Mouse (Mus musculus) small intestine, adult 2 months (tissue): Measurements from ENCODE around the gene Adap1. TPM values are rescaled to one million over a fixed set of nuclear protein-coding genes. Genes with fewer than 3 reads are reported as not detected.

Source experiments
- H3K27ac ChIP-seq: fragments of 200-500 bp; 2 replicates; pipeline ENCODE4 v1.5.1; 2012; ENCODE audit warnings: low read depth, low read length, control low read depth, inconsistent platforms; ENCODE audit not compliant: insufficient read depth
- H3K27me3 ChIP-seq: fragments of 200-500 bp; 2 replicates; pipeline ENCODE4 v1.6.1; 2012; ENCODE audit warnings: mild to moderate bottlenecking, moderate library complexity, low read length, inconsistent platforms; ENCODE audit not compliant: control insufficient read depth, insufficient read depth
- H3K36me3 ChIP-seq: fragments of 200-500 bp; 2 replicates; pipeline ENCODE4 v1.6.1; 2012; ENCODE audit warnings: mild to moderate bottlenecking, low read length, control low read depth, inconsistent platforms; ENCODE audit not compliant: control insufficient read depth, insufficient read depth
- H3K4me1 ChIP-seq: fragments of 200-500 bp; 2 replicates; pipeline ENCODE4 v1.6.1; 2012; ENCODE audit warnings: low read length, inconsistent platforms, mixed read lengths; ENCODE audit not compliant: control insufficient read depth, insufficient read depth, insufficient read length
- H3K4me3 ChIP-seq: fragments of 200-500 bp; 2 replicates; pipeline ENCODE4 v1.5.1; 2012; ENCODE audit warnings: low read depth, mild to moderate bottlenecking, control low read depth, inconsistent platforms, low read length, moderate library complexity
- CTCF ChIP-seq: fragments of 200-500 bp; IDR thresholded peaks from 2 replicates; pipeline ENCODE4 v1.5.1; 2012; ENCODE audit warnings: low read depth, mild to moderate bottlenecking, control low read depth, inconsistent platforms, low read length, moderate library complexity, mixed read lengths; ENCODE audit not compliant: insufficient replicate concordance, insufficient read length; ENCODE audit errors: extremely low read depth
- POLR2A ChIP-seq: fragments of 200-500 bp; IDR thresholded peaks from 2 replicates; pipeline ENCODE4 v1.6.1; 2012; ENCODE audit warnings: low read depth, mild to moderate bottlenecking, control low read depth, inconsistent platforms, low read length, moderate library complexity
- WGBS: fragments of 180-500 bp; shearing (Covaris S2); methylation state at CpG from one replicate; pipeline ENCODE4 v1.1.7; 2018; 5-methylcytosine and 5-hydroxymethylcytosine counted together
- polyA plus RNA-seq: library from polyadenylated mRNA; depleted of rRNA; stranded (reverse); fragments of >200 nt; gene quantifications from 2 replicates; pipeline ENCODE4 v1.2.3, GENCODE M21; 2012

Gene Adap1
- polyA plus RNA-seq, 1 experiment: 234 TPM

GRCm38 (mm10) chr5:139311822-139312221, 13.6 kb downstream of the Adap1 start:
- WGBS: 94% methylated on average over 9 of the region's 9 CpGs
- H3K27ac ChIP-seq: no peak overlapping the region
- no peaks in the 10 kb centered on the region for H3K27me3 ChIP-seq
- H3K36me3 ChIP-seq: peaks cover 5% of the 10 kb centered on the region
- H3K4me3 ChIP-seq: no peak overlapping the region
- TF ChIP-seq CTCF (no peak), POLR2A (no peak)
- peaks cover 53% of the 10 kb centered on the region for H3K4me1 ChIP-seq

- Histone ChIP-seq H3K27me3 (no peaks in the 10 kb centered on the region), H3K36me3 (peaks cover 13% of the 10 kb centered on the region), H3K4me1 (peaks cover 43% of the 10 kb centered on the region), H3K4me3 (no peak overlapping the region), H3K27ac (peak overlapping the region; percentile 47; the same call in 1 of the 2 replicates)
- TF ChIP-seq CTCF (no peak), POLR2A (no peak)
- 87% methylated on average over 4 of the region's 4 CpGs for WGBS
These were observed 14.9 kb downstream of the Adap1 start for GRCm38 (mm10) chr5:139310477-139310876.

DNA sequence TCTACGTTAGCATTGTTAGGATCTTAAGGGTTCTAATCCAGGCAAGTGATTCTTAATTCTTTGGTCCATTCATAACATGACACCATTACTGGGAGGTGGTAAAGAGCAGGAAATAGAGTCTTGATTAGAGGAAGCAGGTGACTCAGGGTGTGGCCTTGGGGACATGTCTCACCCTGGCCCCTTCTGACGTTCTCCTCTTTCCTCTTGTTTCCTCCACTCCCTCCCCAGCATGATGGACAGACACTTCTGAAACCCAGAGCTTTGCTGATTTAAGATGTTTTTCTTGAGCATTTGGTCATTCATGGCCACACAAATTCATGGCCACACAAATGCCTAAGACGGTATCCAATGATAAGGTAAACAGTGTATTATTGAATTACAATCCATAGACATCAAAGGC, 15.5 kb downstream of the Adap1 start:
- peaks cover 39% of the 10 kb centered on the region for H3K4me1 ChIP-seq
- peaks cover 18% of the 10 kb centered on the region for H3K36me3 ChIP-seq
- no peaks in the 10 kb centered on the region for H3K27me3 ChIP-seq
- H3K4me3 ChIP-seq: no peak overlapping the region
- peak overlapping the region; percentile 47; the same call in 1 of the 2 replicates for H3K27ac ChIP-seq
- 57% methylated on average over 3 of the region's 3 CpGs for WGBS
- no peak for TF ChIP-seq POLR2A
- TF ChIP-seq CTCF: no peak

- Histone ChIP-seq H3K27ac (peak overlapping the region; percentile 97), H3K4me3 (no peak overlapping the region), H3K27me3 (no peaks in the 10 kb centered on the region), H3K36me3 (peaks cover 34% of the 10 kb centered on the region), H3K4me1 (peaks cover 52% of the 10 kb centered on the region)
- 27% methylated on average over 9 of the region's 9 CpGs for WGBS
- TF ChIP-seq CTCF: no peak
- no peak for TF ChIP-seq POLR2A
These were observed 21.8 kb downstream of the Adap1 start for GRCm38 (mm10) chr5:139303646-139304061.

GRCm38 (mm10) chr5:139302101-139302500, 23.3 kb downstream of the Adap1 start:
- TF ChIP-seq CTCF (no peak), POLR2A (peak; percentile 22; the same call in 1 of the 2 replicates)
- WGBS: 42% methylated on average over 6 of the region's 6 CpGs

DNA sequence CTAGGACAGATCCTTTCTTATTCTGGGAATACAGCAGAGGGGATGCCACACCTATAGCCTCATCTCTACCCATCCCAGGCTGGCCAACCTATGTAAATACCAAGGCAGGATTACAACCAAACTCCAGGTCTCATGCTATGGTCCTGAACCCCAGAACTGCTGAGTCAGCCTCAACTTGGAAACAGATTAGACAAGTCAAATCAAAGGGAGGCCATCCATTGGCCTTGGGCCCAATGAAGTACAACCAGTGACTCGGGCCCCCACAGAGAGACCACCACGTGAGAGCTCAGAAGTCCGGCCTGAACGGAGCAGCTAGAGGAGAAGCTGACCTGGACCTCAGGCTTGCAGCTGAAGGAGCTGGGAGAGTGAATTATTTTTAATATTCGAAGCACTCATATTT, 27.7 kb downstream of the Adap1 start:
- H3K36me3 ChIP-seq: peaks cover 38% of the 10 kb centered on the region
- H3K27ac ChIP-seq: peak overlapping the region; percentile 92
- no peaks in the 10 kb centered on the region for H3K27me3 ChIP-seq
- H3K4me3 ChIP-seq: no peak overlapping the region
- H3K4me1 ChIP-seq: peaks cover 49% of the 10 kb centered on the region
- WGBS: 73% methylated on average over 5 of the region's 5 CpGs
- TF ChIP-seq CTCF (no peak), POLR2A (no peak)

More at GRCm38 (mm10) chr5:139302101-139302500, 23.3 kb downstream of the Adap1 start:
- Histone ChIP-seq H3K4me3 (no peak overlapping the region), H3K27me3 (no peaks in the 10 kb centered on the region), H3K36me3 (peaks cover 32% of the 10 kb centered on the region), H3K27ac (peak overlapping the region; percentile 97), H3K4me1 (peaks cover 59% of the 10 kb centered on the region)

DNA sequence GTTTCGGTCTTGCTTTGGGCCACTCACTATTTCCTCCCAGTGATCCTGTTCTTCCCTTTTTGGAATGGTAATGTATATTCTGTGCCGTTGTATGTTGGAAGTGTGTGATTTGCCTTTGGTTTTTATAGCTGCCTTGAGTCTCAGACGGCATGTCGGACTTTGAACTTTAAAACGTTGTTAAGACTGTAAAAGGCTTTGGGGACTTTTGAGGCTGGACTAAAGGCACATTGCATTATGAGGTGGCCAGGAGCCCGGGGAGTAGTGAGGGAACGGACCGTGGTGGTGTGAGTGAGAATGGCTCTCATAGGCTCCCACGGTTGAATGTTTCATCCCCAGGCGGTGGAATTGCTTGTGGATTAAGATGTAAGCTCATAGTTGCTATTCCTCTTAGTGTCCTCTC, 28.3 kb downstream of the Adap1 start:
- Histone ChIP-seq H3K4me3 (no peak overlapping the region), H3K4me1 (peaks cover 44% of the 10 kb centered on the region), H3K36me3 (peaks cover 43% of the 10 kb centered on the region), H3K27ac (peak overlapping the region; percentile 92), H3K27me3 (no peaks in the 10 kb centered on the region)
- TF ChIP-seq CTCF: no peak
- TF ChIP-seq POLR2A: no peak; the same call in 1 of the 2 replicates
- 27% methylated on average over 10 of the region's 10 CpGs for WGBS
